Mouse (Mus musculus): ENCODE measurements around the gene Atg101. TPM values are rescaled to one million over a fixed set of nuclear protein-coding genes. Genes with fewer than 3 reads are reported as not detected.
A peak's percentile ranks its signal among the peaks of the same experiment; 100 is the strongest.

Atg101 gene
- polyA plus RNA-seq, 1 experiment from 2014 or later: 69.9 TPM

DNA sequence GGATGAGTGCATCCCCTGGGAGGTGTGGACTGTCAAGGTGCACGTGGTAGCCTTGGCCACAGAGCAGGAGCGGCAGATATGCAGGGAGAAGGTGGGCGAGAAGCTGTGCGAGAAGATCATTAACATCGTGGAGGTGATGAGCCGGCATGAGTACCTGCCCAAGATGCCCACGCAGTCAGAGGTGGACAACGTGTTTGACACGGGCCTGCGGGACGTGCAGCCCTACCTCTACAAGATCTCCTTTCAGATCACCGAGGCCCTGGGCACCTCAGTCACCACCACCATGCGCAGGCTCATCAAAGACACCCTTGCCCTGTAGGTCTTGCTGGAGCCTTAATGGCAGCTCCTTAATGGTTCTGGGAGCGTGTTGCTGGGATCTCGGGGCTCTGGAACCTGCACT is 6.3 kb downstream of the Atg101 start:
- peaks cover 54% of the 10 kb centered on the region for H3K36me3 ChIP-seq
- WGBS: 93% methylated on average over 15 of the region's 15 CpGs
- no peaks in the 10 kb centered on the region for H3K27me3 ChIP-seq
- no peak overlapping the region for H3K9ac ChIP-seq
- peaks cover 28% of the 10 kb centered on the region for H3K4me1 ChIP-seq
- no peak overlapping the region for H3K4me3 ChIP-seq (replicated peaks)
- H3K4me2 ChIP-seq (replicated peaks): no peak overlapping the region
- H3K27ac ChIP-seq (replicated peaks): no peak overlapping the region
- no peaks in the 10 kb centered on the region for H3K9me3 ChIP-seq (replicated peaks)
- ATAC-seq (ENCODE audit: insufficient number of reproducible peaks, low FRiP score, low TSS enrichment, low read depth): no peak

DNA sequence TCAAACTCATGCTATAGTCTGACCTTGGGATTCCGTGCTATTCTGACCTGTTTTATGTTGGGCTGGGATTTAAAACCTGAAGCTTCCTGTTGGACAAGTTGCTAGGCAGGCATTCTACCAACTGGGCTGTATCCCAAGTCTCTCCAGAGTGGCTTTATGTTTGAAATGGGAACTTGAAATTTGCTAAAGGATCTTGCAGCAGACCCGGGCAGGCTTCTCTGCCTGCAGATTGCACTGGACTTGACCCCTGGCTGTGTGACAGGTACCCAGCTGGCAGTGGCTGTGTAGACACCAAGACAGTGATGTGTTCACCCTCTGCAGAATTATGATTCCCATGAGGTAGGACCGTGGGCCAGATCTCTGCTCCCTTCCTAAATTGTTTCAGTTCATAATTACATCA is 7.9 kb downstream of the Atg101 start:
- H3K27ac ChIP-seq (replicated peaks): no peak overlapping the region
- H3K9ac ChIP-seq: no peak overlapping the region
- peaks cover 20% of the 10 kb centered on the region for H3K4me1 ChIP-seq
- ATAC-seq (ENCODE audit: insufficient number of reproducible peaks, low FRiP score, low TSS enrichment, low read depth): no peak
- WGBS: 83% methylated on average over 3 of the region's 3 CpGs
- H3K4me2 ChIP-seq (replicated peaks): no peak overlapping the region
- no peaks in the 10 kb centered on the region for H3K9me3 ChIP-seq (replicated peaks)
- no peaks in the 10 kb centered on the region for H3K27me3 ChIP-seq
- H3K4me3 ChIP-seq (replicated peaks): no peak overlapping the region
- H3K36me3 ChIP-seq: peaks cover 46% of the 10 kb centered on the region

GRCm38 (mm10) chr15:101293025-101293621 is 9.1 kb downstream of the Atg101 start, which contains the start of gene 6030408B16Rik:
TSS of gene 6030408B16Rik (plus strand) at chr15:101293212.
- Histone ChIP-seq H3K36me3 (peaks cover 35% of the 10 kb centered on the region), H3K4me1 (peaks cover 23% of the 10 kb centered on the region), H3K9me3 (replicated peaks) (no peaks in the 10 kb centered on the region), H3K27ac (replicated peaks) (0 out of 2 replicates have a peak within 1 kb of the TSS, but pooled peaks have one; percentile 17), H3K4me3 (replicated peaks) (no peak within 1 kb of the TSS), H3K4me2 (replicated peaks) (no peak within 1 kb of the TSS; the same call in 1 of the 2 replicates), H3K9ac (no peak within 1 kb of the TSS), H3K27me3 (no peaks in the 10 kb centered on the region)
- WGBS: 42% methylated on average over 18 of the region's 18 CpGs
- no peak for ATAC-seq (ENCODE audit: insufficient number of reproducible peaks, low FRiP score, low TSS enrichment, low read depth)

- H3K4me3 ChIP-seq (replicated peaks): no peak overlapping the region
- ATAC-seq (ENCODE audit: insufficient number of reproducible peaks, low FRiP score, low TSS enrichment, low read depth): no peak
- WGBS: 51% methylated on average over 16 of the region's 16 CpGs
- H3K9me3 ChIP-seq (replicated peaks): no peaks in the 10 kb centered on the region
- H3K27ac ChIP-seq (replicated peaks): 0 out of 2 replicates have a peak overlapping the region, but pooled peaks have one; percentile 17
- H3K27me3 ChIP-seq: no peaks in the 10 kb centered on the region
- peaks cover 26% of the 10 kb centered on the region for H3K4me1 ChIP-seq
- no peak overlapping the region; the same call in 1 of the 2 replicates for H3K4me2 ChIP-seq (replicated peaks)
- H3K36me3 ChIP-seq: peaks cover 24% of the 10 kb centered on the region
- H3K9ac ChIP-seq: no peak overlapping the region
Observed at GRCm38 (mm10) chr15:101294028-101294894, 10.2 kb downstream of the Atg101 start.

GRCm38 (mm10) chr15:101295106-101295505 is 11.0 kb downstream of the Atg101 start:
- Histone ChIP-seq H3K9me3 (replicated peaks) (no peaks in the 10 kb centered on the region), H3K9ac (no peak overlapping the region; the same call in 1 of the 2 replicates), H3K36me3 (peaks cover 16% of the 10 kb centered on the region), H3K4me1 (peaks cover 26% of the 10 kb centered on the region), H3K4me2 (replicated peaks) (no peak overlapping the region), H3K27ac (replicated peaks) (no peak overlapping the region), H3K27me3 (no peaks in the 10 kb centered on the region), H3K4me3 (replicated peaks) (no peak overlapping the region)
- no peak for ATAC-seq (ENCODE audit: insufficient number of reproducible peaks, low FRiP score, low TSS enrichment, low read depth)
- WGBS: 62% methylated on average over 7 of the region's 7 CpGs

- Histone ChIP-seq H3K9me3 (replicated peaks) (no peaks in the 10 kb centered on the region), H3K36me3 (peaks cover 10% of the 10 kb centered on the region), H3K4me2 (replicated peaks) (no peak overlapping the region), H3K27me3 (no peaks in the 10 kb centered on the region), H3K27ac (replicated peaks) (no peak overlapping the region), H3K4me1 (peaks cover 26% of the 10 kb centered on the region), H3K4me3 (replicated peaks) (no peak overlapping the region), H3K9ac (no peak overlapping the region)
- WGBS: 90% methylated on average over 10 of the region's 10 CpGs
- no peak for ATAC-seq (ENCODE audit: insufficient number of reproducible peaks, low FRiP score, low TSS enrichment, low read depth)
Observed at GRCm38 (mm10) chr15:101295616-101296015, 11.5 kb downstream of the Atg101 start.

- WGBS: 84% methylated on average over 11 of the region's 11 CpGs
- Histone ChIP-seq H3K4me3 (replicated peaks) (no peak overlapping the region), H3K27me3 (no peaks in the 10 kb centered on the region), H3K9me3 (replicated peaks) (no peaks in the 10 kb centered on the region), H3K4me1 (peaks cover 26% of the 10 kb centered on the region), H3K36me3 (peaks cover 6% of the 10 kb centered on the region; the same call in 1 of the 2 replicates), H3K27ac (replicated peaks) (no peak overlapping the region), H3K9ac (no peak overlapping the region), H3K4me2 (replicated peaks) (no peak overlapping the region)
- ATAC-seq (ENCODE audit: insufficient number of reproducible peaks, low FRiP score, low TSS enrichment, low read depth): no peak
Observed at GRCm38 (mm10) chr15:101296091-101296490, 12.0 kb downstream of the Atg101 start.

- Histone ChIP-seq H3K9ac (no peak overlapping the region), H3K4me3 (replicated peaks) (no peak overlapping the region), H3K27me3 (no peaks in the 10 kb centered on the region), H3K4me2 (replicated peaks) (no peak overlapping the region), H3K36me3 (no peaks in the 10 kb centered on the region), H3K9me3 (replicated peaks) (no peaks in the 10 kb centered on the region), H3K4me1 (peaks cover 24% of the 10 kb centered on the region), H3K27ac (replicated peaks) (no peak overlapping the region)
- no peak for ATAC-seq (ENCODE audit: insufficient number of reproducible peaks, low FRiP score, low TSS enrichment, low read depth)
- WGBS: 23% methylated on average over 7 of the region's 7 CpGs
Observed at GRCm38 (mm10) chr15:101297988-101298387, 13.9 kb downstream of the Atg101 start.

GRCm38 (mm10) chr15:101298550-101298949 is 14.5 kb downstream of the Atg101 start:
- no peak for ATAC-seq (ENCODE audit: insufficient number of reproducible peaks, low FRiP score, low TSS enrichment, low read depth)
- Histone ChIP-seq H3K36me3 (no peaks in the 10 kb centered on the region), H3K9me3 (replicated peaks) (no peaks in the 10 kb centered on the region), H3K9ac (no peak overlapping the region), H3K4me3 (replicated peaks) (no peak overlapping the region), H3K4me1 (peaks cover 19% of the 10 kb centered on the region), H3K27me3 (no peaks in the 10 kb centered on the region), H3K4me2 (replicated peaks) (no peak overlapping the region), H3K27ac (replicated peaks) (no peak overlapping the region)
- WGBS: 15% methylated on average over 7 of the region's 7 CpGs

GRCm38 (mm10) chr15:101299480-101299960 is 15.4 kb downstream of the Atg101 start:
- no peaks in the 10 kb centered on the region for H3K9me3 ChIP-seq (replicated peaks)
- H3K27me3 ChIP-seq: no peaks in the 10 kb centered on the region
- H3K27ac ChIP-seq (replicated peaks): no peak overlapping the region
- no peak for ATAC-seq (ENCODE audit: insufficient number of reproducible peaks, low FRiP score, low TSS enrichment, low read depth)
- H3K4me3 ChIP-seq (replicated peaks): no peak overlapping the region
- H3K4me2 ChIP-seq (replicated peaks): no peak overlapping the region
- H3K4me1 ChIP-seq: peaks cover 10% of the 10 kb centered on the region; the same call in 1 of the 2 replicates
- H3K9ac ChIP-seq: no peak overlapping the region
- H3K36me3 ChIP-seq: no peaks in the 10 kb centered on the region
- WGBS: 83% methylated on average over 14 of the region's 14 CpGs

GRCm38 (mm10) chr15:101300128-101300527 is 16.1 kb downstream of the Atg101 start:
- H3K4me2 ChIP-seq (replicated peaks): no peak overlapping the region
- 73% methylated on average over 6 of the region's 6 CpGs for WGBS
- no peak for ATAC-seq (ENCODE audit: insufficient number of reproducible peaks, low FRiP score, low TSS enrichment, low read depth)
- H3K36me3 ChIP-seq: no peaks in the 10 kb centered on the region
- H3K9ac ChIP-seq: no peak overlapping the region
- H3K4me1 ChIP-seq: peaks cover 8% of the 10 kb centered on the region; the same call in 1 of the 2 replicates
- no peak overlapping the region for H3K27ac ChIP-seq (replicated peaks)
- H3K4me3 ChIP-seq (replicated peaks): no peak overlapping the region
- H3K9me3 ChIP-seq (replicated peaks): no peaks in the 10 kb centered on the region
- no peaks in the 10 kb centered on the region for H3K27me3 ChIP-seq
